Mouse (Mus musculus): Measurements from ENCODE around the gene Glp2r. TPM values are rescaled to one million over a fixed set of nuclear protein-coding genes. Genes with fewer than 3 reads are reported as not detected.

Gene Glp2r
- total RNA-seq (2017) = not detected in 2 replicates

DNA sequence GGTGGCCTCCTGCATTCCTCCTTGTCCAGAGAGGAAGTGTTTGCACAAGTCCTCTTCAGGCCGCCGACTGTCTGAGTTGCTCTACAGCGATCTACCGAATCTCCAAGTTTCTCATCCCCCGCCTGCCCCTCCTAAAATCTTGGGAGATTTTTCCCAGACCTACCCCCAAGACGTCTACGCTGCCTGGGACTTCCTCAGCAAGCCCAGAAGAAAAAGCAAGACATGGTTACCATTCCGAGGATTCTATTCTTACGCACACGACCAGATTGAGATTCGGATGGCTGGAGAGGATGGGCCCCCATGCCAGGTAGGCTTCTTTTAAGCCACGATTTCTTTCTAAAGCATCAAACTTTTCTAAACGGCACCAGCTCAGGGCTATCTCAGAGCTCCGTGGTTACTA, at the start of gene Glp2r:
TSS of gene Glp2r (minus strand) at position 101 of the 400 bp plus-strand sequence.
- ATAC-seq (ENCODE audit: extremely low read depth, insufficient number of reproducible peaks, low FRiP score, poor library complexity, severe bottlenecking) = no peak

GRCm38 (mm10) chr11:67820221-67820620, 49.3 kb upstream of the Glp2r start:
- no peak for ATAC-seq (ENCODE audit: extremely low read depth, insufficient number of reproducible peaks, low FRiP score, poor library complexity, severe bottlenecking)

GRCm38 (mm10) chr11:67819604-67820003, 48.7 kb upstream of the Glp2r start:
- no peak for ATAC-seq (ENCODE audit: extremely low read depth, insufficient number of reproducible peaks, low FRiP score, poor library complexity, severe bottlenecking)

DNA sequence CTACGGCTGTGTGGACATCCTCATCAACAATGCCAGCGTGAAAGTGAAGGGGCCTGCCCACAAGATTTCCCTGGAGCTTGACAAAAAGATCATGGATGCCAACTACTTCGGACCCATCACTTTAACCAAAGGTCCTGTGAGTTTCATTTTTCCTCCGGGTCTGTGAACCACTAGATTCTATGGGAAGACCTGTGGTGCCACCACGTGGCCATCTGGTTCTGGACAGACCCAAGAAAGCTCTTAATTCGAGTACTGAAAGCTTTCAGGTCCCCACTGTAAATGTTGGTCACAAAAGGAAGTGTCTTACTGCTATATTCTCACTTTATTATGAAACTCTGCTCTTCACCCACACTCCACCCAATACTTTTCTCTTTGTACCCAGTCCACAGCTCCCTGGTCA, 40.6 kb upstream of the Glp2r start:
- no peak for ATAC-seq (ENCODE audit: extremely low read depth, insufficient number of reproducible peaks, low FRiP score, poor library complexity, severe bottlenecking)

DNA sequence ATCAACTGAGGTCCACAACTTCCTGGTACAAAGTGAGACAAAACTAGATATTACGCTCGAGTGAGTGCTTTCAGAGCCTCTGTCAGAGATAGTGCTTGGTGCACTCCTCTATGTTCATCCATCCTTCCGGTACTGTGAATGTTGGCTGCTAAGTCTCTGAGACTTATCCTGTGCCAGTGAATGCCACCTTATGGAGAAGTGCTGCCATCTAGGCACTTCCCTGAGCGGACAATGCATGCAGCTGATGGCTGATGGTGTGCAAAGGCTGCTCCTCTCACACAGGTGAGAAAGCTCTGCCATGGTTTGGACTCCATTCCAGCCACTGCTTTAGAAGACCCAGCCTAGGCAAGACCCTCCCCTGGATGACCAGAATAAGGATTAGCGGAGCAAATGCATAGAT, 37.1 kb upstream of the Glp2r start:
- ATAC-seq (ENCODE audit: extremely low read depth, insufficient number of reproducible peaks, low FRiP score, poor library complexity, severe bottlenecking) = no peak

- ATAC-seq (ENCODE audit: extremely low read depth, insufficient number of reproducible peaks, low FRiP score, poor library complexity, severe bottlenecking) = no peak
These were observed 36.1 kb upstream of the Glp2r start for GRCm38 (mm10) chr11:67806832-67807597.

DNA sequence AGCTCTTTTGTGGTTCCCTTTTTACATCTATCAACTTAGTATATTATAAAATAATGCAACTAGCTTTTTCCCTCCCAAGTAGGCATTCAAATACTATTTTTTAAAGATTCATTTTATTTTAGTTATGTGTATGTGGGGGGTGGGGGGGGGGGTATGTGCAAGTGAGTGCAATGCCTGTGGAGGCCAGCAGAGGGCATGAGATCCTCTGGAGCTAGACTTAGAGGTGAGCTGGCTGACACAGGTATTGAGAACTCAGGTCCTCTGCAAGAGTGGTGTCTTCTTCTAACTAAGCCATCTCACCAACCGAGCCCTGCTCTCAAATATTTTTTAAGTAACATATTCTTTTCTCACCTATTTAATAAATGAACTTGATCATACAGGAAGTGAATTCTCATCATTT, 34.6 kb upstream of the Glp2r start:
- ATAC-seq (ENCODE audit: extremely low read depth, insufficient number of reproducible peaks, low FRiP score, poor library complexity, severe bottlenecking) = no peak

DNA sequence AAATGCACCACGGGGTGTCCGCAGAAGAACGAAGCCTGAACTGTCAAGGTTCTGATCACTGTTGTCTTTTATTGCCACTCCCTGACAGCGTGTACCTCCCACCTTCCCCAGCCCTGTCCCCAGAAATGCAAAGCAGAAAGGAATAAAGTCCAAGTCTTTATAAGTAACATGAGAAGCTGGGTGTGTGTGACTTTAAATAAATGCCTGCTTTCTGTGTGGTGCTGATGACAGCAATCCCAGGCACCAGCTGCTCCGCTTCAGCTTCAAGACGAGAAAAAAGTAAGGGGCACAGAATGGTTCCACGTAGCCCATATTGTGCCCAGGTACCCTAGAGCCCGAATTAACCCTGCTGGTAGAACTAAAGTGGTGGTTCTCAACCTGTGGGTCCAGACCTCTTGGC, 30.2 kb upstream of the Glp2r start:
- ATAC-seq (ENCODE audit: extremely low read depth, insufficient number of reproducible peaks, low FRiP score, poor library complexity, severe bottlenecking) = no peak

GRCm38 (mm10) chr11:67800130-67800723, 29.3 kb upstream of the Glp2r start:
- ATAC-seq (ENCODE audit: extremely low read depth, insufficient number of reproducible peaks, low FRiP score, poor library complexity, severe bottlenecking) = no peak

DNA sequence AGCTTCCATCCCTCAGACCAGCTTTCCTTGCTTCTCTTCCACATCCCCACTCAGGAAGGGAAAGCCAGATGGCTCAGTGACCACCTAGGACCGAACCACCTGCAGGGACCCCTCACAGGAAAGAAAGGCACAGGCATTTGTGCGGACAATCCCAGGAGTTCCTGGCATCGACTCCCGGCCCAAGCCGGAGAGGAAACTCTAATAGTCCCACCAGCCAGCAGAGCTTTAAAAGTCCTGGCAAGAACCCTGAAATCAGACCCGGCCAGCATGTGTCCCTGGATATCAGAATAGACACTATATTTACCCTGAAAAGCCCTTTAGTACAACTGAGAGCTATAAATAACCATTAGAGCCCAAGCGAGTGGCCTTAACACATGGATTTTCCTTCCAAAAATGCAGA, 27.0 kb upstream of the Glp2r start, which contains the start of gene Dhrs7c:
TSS of gene Dhrs7c (plus strand) at position 257 of the 400 bp plus-strand sequence.
- no peak for ATAC-seq (ENCODE audit: extremely low read depth, insufficient number of reproducible peaks, low FRiP score, poor library complexity, severe bottlenecking)

DNA sequence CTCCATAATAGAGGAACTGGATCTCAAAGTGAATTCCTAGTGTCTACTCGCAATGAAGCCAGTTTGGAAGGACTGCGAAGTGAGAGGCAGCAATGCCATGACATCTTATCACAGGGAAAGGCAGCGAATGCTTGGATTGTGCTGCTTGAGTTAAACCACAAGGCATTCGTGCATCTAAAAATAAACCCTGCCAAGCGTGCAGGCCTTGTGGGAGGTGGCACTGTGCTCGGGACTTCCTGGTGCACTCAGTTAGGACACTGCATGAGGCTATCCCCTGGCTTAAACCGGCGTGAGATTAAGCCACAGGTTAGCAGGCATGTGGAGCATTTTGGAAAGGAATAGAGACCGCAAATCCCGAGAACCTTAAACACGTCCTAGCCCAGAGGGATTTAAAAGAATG, 19.2 kb upstream of the Glp2r start:
- no peak for ATAC-seq (ENCODE audit: extremely low read depth, insufficient number of reproducible peaks, low FRiP score, poor library complexity, severe bottlenecking)

GRCm38 (mm10) chr11:67774379-67774778, 3.4 kb upstream of the Glp2r start, which contains the start of gene Gsg1l2:
Gene Gsg1l2, plus strand, starts transcription at chr11:67774608.
- ATAC-seq (ENCODE audit: extremely low read depth, insufficient number of reproducible peaks, low FRiP score, poor library complexity, severe bottlenecking) = no peak

DNA sequence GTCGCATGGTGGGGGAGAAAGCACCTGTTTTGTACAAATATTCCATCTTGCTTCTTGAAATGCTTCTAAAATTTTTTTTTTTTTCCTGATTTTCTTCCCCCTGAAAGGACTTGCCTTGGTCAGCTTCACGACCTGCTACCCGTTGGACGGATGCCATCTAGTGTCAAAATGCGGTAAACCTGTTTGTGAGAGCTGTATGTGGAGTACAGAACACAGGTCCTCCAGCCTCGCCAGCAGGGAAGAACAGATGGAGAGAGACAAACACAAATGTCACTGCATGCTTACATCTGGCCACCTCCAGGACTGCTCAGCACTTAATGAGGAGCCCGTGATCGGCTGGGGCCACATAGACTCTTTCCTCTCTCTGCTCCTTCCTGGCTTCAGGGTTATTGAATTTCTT, 1.6 kb upstream of the Glp2r start:
- no peak for ATAC-seq (ENCODE audit: extremely low read depth, insufficient number of reproducible peaks, low FRiP score, poor library complexity, severe bottlenecking)

- no peak for ATAC-seq (ENCODE audit: extremely low read depth, insufficient number of reproducible peaks, low FRiP score, poor library complexity, severe bottlenecking)
These were observed 738 bp upstream of the Glp2r start for GRCm38 (mm10) chr11:67771691-67772090.

- no peak for ATAC-seq (ENCODE audit: extremely low read depth, insufficient number of reproducible peaks, low FRiP score, poor library complexity, severe bottlenecking)
These were observed 13.4 kb downstream of the Glp2r start for GRCm38 (mm10) chr11:67757373-67758167.

GRCm38 (mm10) chr11:67756287-67756686, 14.7 kb downstream of the Glp2r start:
- ATAC-seq (ENCODE audit: extremely low read depth, insufficient number of reproducible peaks, low FRiP score, poor library complexity, severe bottlenecking) = no peak

DNA sequence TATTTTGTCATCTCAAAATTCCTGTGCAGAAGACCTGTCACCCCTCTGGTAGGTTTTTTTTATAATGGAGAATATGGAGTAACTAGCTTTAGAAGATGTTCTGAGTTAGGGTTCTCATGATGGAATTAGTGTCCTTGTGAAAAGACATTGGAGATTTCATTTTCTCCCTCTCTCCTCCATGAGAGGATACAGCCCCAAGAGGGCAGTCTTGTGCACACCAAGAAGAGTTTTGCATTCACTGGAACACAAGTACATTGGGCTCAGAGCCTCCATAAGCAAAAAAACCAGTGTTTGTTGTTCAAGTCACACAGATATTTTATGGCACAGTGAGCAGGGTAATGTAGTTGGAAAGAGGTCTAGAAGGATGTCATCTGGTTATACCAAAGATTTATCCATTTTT, 29.4 kb downstream of the Glp2r start:
- ATAC-seq (ENCODE audit: extremely low read depth, insufficient number of reproducible peaks, low FRiP score, poor library complexity, severe bottlenecking) = no peak

DNA sequence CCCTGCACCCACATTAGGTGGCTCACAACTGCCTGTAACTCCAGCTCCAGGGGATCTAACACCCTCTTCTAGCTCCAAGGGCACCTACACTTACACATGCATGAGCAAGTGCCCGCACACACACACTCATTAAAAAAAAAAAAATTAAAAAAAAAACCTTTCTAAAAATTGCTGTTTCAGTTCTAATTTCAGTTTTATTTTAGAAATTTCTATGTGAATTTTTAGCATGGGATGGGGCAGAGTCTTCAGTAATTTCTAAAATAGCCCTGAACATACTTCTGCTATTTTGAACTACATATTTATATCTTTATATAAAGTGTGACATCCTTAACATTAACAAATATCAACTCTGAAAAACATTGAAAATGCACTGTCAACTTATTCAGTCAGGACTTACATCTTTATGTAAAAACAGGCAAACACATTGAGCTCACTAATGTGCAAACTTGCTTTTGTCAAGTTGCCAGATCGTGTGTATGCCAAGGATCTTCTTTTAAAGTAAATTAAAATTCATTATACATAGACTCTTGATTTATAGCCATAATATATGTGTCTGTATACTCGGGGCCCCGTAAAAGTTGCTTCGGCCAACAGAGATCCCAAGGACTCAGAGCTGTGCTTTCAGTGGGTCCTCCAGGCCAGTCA, 32.0 kb downstream of the Glp2r start:
- ATAC-seq (ENCODE audit: extremely low read depth, insufficient number of reproducible peaks, low FRiP score, poor library complexity, severe bottlenecking) = no peak

- no peak for ATAC-seq (ENCODE audit: extremely low read depth, insufficient number of reproducible peaks, low FRiP score, poor library complexity, severe bottlenecking)
These were observed 32.6 kb downstream of the Glp2r start for GRCm38 (mm10) chr11:67738345-67738744.

Data from neutrophil, adult 5-6 weeks (primary cell).